Mouse (Mus musculus) urinary bladder, adult 2 months (tissue): ENCODE measurements around the gene Olfr1383. TPM values are rescaled to one million over a fixed set of nuclear protein-coding genes. Genes with fewer than 3 reads are reported as not detected.
"Not testable (repeated sequence)": the region's sequence is repeated elsewhere in the genome, so short reads cannot be mapped to it uniquely, and the experiment has no call there.

Source experiments
- DNase-seq: peaks from one replicate; pipeline ENCODE4 v3.0.0; 2022; ENCODE audit warnings: low spot score
- polyA plus RNA-seq: library from polyadenylated mRNA; depleted of rRNA; stranded (reverse); fragments of >200 nt; gene quantifications from 2 replicates; pipeline ENCODE4 v1.2.3, GENCODE M21; 2012; rRNA removed

Gene Olfr1383
- not detected in 2 replicates for polyA plus RNA-seq

DNA sequence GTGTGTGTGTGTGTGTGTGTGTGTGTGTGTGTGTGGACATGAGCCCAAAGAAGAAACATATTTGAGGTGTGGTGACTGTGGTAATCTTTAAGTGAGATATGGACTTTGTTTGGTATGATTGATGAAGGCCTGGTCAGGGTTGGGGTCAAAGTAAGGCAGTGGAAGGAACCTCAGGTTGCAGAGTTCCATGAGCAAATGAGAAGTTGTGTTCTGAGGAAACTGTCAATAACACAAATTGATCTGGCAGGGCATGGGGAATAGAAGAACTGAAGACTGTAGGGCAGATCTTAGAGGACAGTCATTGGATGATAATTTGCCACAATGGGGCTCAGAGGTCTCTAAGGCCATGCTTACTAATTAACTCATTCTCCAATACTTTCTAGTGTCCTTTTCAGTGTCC, at the start of gene Olfr1383:
TSS of gene Olfr1383 (plus strand) at position 301 of the 400 bp plus-strand sequence.
- no peak for DNase-seq

DNA sequence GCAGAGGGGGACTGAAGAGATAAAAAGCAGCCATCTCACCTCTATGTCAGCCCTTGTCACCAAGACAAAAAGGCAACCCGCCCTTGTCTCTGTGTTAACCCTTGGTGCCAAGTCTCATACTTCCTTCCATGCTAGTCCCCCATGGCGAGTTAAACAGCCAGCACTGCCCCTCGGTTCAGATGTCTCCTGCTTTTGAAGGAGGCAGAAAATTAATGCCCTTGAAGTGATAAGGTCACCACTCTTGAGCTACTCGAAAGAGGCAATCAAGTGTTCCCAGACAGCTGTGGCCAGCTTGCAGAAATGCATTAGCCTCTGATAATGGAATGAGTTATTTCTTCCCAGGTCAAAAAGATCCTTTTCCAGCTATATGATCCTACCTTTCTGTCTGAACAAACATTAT, 33.5 kb upstream of the Olfr1383 start:
- no peak for DNase-seq

DNA sequence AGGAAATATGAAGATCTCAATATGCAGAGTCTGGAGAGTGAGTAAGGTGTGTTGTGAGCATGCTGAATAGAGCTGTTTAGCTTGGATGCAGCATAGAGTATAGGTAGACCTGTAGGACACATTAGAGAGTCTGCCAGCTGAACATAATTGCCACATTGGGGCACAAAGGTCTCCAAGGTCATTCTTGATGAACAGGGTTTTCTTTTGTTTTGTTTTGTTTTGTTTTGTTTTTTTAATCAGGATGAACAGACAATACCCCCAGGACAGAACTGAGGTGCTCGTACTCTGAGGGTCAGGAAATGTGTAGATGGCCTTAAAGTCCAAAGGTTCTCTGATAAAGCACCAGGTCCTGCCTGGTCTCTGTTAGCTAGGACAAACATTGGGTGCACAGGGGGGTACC, 30.7 kb upstream of the Olfr1383 start, which contains the start of gene Olfr1385:
TSS of gene Olfr1385 (plus strand) at position 301 of the 400 bp plus-strand sequence.
- DNase-seq, result not testable (repeated sequence)

DNA sequence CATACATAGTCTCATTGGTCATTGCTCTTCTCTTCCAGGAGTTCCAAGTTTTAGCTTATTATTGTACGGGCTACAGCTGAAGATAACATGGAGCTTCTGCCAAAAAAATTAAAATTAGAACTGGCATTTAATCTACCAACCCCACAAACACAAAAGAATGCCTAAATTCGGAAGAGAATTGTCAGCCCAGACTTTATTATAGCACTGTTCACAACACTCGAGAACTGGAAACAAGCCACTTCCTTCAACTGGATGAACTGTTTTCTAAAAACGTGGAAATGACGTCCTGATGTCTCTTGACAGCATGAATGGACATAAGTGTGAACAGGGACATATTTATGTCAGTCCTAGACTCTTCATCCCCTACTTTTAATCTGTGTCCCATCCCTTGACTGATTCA, 1.4 kb upstream of the Olfr1383 start:
- DNase-seq, result no peak

DNA sequence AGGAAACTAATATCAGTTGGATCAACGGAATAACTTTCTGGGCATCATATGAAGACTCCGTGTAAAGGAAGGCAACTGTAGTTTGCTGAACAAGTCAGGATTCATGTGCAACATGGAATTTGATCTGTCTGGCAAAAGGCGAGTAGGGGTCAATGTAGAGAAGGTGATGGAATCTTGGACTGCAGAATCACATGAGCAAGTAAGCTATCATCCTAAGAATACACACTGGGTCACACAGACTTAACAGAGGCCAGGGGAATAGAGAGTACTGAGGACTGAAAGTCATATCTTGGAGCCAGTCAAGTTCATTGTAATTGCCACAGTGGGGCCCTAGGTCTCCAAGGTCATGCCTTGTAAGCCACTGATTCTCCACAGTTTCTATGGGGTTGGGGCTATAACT, 8.5 kb downstream of the Olfr1383 start, which contains the start of gene Olfr1382:
TSS of gene Olfr1382 (plus strand) at position 301 of the 400 bp plus-strand sequence.
- no peak for DNase-seq

DNA sequence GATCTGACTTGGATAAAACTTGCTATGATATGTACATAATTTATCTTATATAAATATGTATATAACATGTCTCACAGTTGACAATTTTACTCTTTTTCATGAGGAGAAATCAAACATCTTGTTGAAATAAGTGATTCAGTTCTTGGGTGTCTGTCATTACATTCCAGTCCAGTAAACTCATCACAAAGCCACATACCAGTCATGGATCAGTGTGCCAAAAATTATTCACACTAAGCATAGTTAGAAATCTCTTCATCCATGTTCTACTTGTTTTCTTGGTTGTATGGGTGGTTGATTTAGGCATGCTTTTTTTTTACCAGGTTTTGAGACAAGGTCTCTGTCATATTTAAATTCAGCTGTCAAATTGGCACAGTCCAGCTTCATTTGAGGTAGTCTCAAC, 13.3 kb downstream of the Olfr1383 start:
- no peak for DNase-seq

DNA sequence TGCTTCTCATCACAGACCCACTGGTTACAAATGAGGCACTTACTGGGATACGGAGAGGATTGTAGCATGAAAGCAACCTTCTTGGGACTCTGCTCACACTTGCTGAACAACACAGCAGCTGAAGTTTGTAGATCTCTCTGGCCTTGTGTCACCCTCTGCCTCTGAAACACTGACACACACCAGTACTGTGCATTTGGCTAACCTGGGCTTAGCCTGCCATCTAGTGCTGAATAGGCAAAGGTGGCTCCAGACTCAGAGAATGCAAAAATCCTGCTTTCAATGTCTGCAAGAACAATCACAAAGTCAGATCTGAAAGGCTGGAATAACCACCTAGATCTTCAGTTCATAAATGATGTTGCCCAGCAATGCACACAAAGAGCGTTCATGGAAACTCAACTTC, 17.2 kb downstream of the Olfr1383 start:
- not testable (repeated sequence) for DNase-seq

DNA sequence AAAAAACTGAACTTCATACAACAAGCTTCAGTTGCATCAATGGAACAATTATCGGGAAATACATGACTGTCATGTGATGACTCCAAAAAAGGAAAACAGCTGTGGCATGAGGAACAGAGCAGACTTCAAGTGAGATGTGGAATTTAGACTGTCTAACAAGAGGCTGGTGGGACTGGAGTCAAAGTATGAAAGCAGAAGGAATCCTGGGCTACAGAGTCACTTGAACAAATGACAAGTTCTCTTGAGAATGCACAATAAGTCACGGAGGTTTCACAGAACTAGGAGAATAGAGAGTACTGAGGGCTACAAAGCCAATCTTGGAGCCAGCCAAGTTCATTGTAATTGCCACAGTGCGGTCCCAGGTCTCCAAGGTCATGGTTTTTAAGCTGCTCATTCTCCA, 23.7 kb downstream of the Olfr1383 start, which contains the start of gene Olfr1381:
TSS of gene Olfr1381 (plus strand) at position 301 of the 400 bp plus-strand sequence.
- DNase-seq, result not testable (repeated sequence)

DNA sequence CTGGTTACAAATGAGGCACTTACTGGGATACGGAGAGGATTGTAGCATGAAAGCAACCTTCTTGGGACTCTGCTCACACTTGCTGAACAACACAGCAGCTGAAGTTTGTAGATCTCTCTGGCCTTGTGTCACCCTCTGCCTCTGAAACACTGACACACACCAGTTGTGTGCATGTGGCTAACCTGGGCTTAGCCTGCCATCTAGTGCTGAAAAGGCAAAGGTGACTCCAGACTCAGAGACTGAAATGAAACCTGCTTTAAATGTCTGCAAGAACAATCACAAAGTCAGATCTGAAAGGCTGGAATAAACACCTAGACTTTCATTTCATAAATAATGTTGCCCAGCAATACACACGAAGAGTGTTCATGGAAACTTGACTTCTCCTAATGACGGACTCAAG, 34.6 kb downstream of the Olfr1383 start:
- DNase-seq, result not testable (repeated sequence)

DNA sequence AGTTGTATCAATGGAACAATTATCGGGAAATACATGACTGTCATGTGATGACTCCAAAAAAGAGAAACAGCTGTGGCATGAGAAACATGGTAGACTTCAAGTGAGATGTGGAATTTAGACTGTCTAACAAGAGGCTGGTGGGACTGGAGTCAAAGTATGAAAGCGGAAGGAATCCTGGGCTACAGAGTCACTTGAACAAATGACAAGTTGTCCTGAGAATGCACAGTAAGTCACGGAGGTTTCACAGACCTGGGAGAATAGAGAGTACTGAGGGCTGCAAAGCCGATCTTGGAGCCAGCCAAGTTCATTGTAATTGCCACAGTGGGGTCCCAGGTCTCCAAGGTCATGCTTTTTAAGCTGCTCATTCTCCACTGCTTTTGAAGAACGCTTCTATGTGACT, 37.1 kb downstream of the Olfr1383 start, which contains the start of gene Olfr1380:
TSS of gene Olfr1380 (plus strand) at position 301 of the 400 bp plus-strand sequence.
- not testable (repeated sequence) for DNase-seq

DNA sequence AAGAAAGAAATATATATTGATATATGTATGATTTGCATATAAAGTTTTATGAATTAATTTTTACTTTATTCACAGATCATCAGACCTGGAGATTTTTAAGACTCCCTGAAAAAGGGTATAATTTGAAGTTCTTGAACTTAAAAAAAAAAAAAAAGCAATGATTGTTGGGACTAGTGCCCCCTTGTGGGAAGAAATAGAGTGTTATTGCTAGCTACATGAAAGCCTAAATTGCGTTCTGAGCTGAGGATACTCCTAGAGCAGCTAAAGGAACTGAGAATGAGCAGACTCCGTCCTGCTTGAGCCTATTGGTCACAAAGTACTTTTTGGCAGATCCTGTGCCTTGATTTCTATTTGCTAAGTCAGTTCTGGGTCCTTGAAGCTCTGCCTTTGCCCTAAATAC, 55.6 kb downstream of the Olfr1383 start:
- not testable (repeated sequence) for DNase-seq

Other genes with a start within 250 kb of the Olfr1383 start
- gene Olfr1393, start 241.3 kb upstream of the Olfr1383 start, polyA plus RNA-seq, result 0.06 and 0.12 TPM in 2 replicates
- 0.10 and 0.15 TPM in 2 replicates for gene Olfr1392, start 234.4 kb upstream of the Olfr1383 start, polyA plus RNA-seq
- gene Olfr10, start 214.9 kb upstream of the Olfr1383 start, polyA plus RNA-seq, result not detected in 2 replicates
- not detected in 2 replicates for gene Olfr1391, start 196.9 kb upstream of the Olfr1383 start, polyA plus RNA-seq
- gene Olfr1390, start 184.5 kb upstream of the Olfr1383 start, polyA plus RNA-seq, result not detected in 2 replicates
- not detected in 2 replicates for gene Olfr1389, start 96.6 kb upstream of the Olfr1383 start, polyA plus RNA-seq
- 0.04 and 0.14 TPM in 2 replicates for gene Olfr1388, start 83.0 kb upstream of the Olfr1383 start, polyA plus RNA-seq
- gene Olfr1387, start 64.3 kb upstream of the Olfr1383 start, polyA plus RNA-seq, result not detected in 2 replicates
- not detected in 2 replicates for gene Olfr1386, start 54.6 kb upstream of the Olfr1383 start, polyA plus RNA-seq
- gene Olfr1385, start 30.6 kb upstream of the Olfr1383 start, polyA plus RNA-seq, result not detected in 2 replicates
- gene Olfr1384, start 12.9 kb upstream of the Olfr1383 start, polyA plus RNA-seq, result not detected in 2 replicates
- not detected in 2 replicates for gene Olfr1382, start 8.6 kb downstream of the Olfr1383 start, polyA plus RNA-seq
- gene Olfr1381, start 23.8 kb downstream of the Olfr1383 start, polyA plus RNA-seq, result not detected in 2 replicates
- not detected in 2 replicates for gene Olfr1380, start 37.2 kb downstream of the Olfr1383 start, polyA plus RNA-seq
- 4.2 and 6.3 TPM in 2 replicates for gene Flt4, start 89.6 kb downstream of the Olfr1383 start, polyA plus RNA-seq
- 0.19 and 0.26 TPM in 2 replicates for gene Scgb3a1, start 144.0 kb downstream of the Olfr1383 start, polyA plus RNA-seq
- 27.7 and 29.9 TPM in 2 replicates for gene Cnot6, start 193.1 kb downstream of the Olfr1383 start, polyA plus RNA-seq